Mouse (Mus musculus) bone marrow macrophage, adult 2 months (primary cell): ENCODE data around the gene Rptor. TPM values are rescaled to one million over a fixed set of nuclear protein-coding genes. Genes with fewer than 3 reads are reported as not detected.

Source experiments
- H3K27ac ChIP-seq: 2 replicates; pipeline ENCODE4 v1.5.1; 2012; ENCODE audit warnings: low read depth, low read length; ENCODE audit not compliant: insufficient read depth
- H3K4me1 ChIP-seq: 2 replicates; pipeline ENCODE4 v1.6.1; 2012; ENCODE audit warnings: low read length; ENCODE audit not compliant: control insufficient read depth, insufficient read depth
- H3K4me3 ChIP-seq: 2 replicates; pipeline ENCODE4 v1.5.1; 2012; ENCODE audit warnings: mild to moderate bottlenecking, low read length, moderate library complexity; ENCODE audit not compliant: insufficient read depth
- CTCF ChIP-seq: IDR thresholded peaks from 2 replicates; pipeline ENCODE4 v1.5.1; 2012; ENCODE audit warnings: low read depth, mild to moderate bottlenecking, low read length, moderate library complexity
- POLR2A ChIP-seq: IDR thresholded peaks from 2 replicates; pipeline ENCODE4 v1.6.1; 2012; ENCODE audit warnings: mild to moderate bottlenecking, low read depth, low read length, borderline replicate concordance
- polyA plus RNA-seq: library from polyadenylated mRNA; stranded (reverse); fragments of >200 nt; gene quantifications from 2 replicates; pipeline ENCODE4 v1.2.4, GENCODE M21; 2012; ENCODE audit not compliant: missing spikeins, insufficient read depth, insufficient read length

Rptor gene
- 19.4 and 23.8 TPM in 2 replicates for polyA plus RNA-seq

DNA sequence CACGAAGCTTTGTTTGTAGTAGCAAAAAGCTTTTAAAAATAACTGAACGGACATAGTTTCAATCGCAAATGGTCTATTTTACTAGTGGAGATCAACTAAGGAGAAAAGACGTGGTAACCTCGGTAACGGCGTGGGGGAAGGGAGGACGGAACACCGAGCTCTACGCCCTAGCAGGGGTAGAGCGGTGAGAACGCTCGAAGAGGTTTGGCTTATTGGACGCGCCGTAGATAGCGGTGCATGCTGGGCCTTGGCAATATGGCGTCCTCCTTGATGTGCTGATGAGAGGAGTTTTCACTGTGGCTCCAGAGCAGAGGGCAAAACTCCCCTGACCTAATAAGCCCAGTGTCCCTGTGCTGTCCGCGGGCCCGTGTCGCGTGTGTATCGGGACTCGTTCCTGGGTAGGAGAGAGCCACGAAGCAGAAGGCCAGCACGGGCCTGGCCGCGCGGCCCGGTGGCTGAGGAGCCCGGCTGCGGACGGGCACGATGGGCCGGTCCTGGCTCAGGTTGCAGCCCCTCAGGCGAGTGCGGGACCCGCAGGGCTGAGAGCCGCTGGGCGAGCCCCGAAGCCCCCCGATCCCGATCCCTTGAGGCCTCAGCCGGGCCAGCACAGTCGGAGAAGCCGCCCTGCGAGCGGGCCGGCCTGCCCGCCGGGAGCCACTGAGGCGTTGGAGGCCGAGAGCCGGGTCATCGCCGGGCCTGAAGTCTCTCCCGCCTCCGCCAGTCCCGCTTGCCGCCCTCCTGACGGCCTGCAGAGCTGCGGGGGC, at the start of gene Rptor:
Gene Rptor (plus strand): TSS at position 143 of the 764 bp plus-strand sequence.
- peak within 1 kb of the TSS; percentile 62 for H3K27ac ChIP-seq
- no peak for TF ChIP-seq POLR2A
- TF ChIP-seq CTCF, result no peak
- peaks cover 8% of the 10 kb centered on the region for H3K4me1 ChIP-seq
- peak within 1 kb of the TSS; percentile 97 for H3K4me3 ChIP-seq

DNA sequence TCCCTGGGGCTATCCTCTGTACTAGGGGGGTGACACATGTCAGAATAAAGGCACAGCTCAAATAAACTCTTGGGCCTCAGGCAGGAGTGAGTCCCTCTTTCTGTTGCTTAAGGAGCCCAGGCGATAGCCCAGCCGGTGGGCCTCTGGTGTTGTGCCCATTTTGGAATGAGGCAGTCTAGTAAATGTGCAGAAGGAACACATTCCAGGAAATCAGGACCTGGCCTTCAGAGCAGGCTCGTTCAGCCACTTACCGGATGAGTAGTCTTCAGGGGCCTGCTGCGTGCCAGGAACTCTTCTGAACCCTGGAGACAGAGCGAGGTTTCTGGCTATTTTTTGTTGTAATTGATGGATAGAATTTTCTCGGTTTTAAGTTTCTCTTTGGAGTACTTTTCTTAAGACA, 48.0 kb upstream of the Rptor start:
- TF ChIP-seq CTCF, result no peak
- TF ChIP-seq POLR2A, result no peak
- no peaks in the 10 kb centered on the region for H3K4me1 ChIP-seq
- no peak overlapping the region for H3K27ac ChIP-seq
- no peak overlapping the region for H3K4me3 ChIP-seq

DNA sequence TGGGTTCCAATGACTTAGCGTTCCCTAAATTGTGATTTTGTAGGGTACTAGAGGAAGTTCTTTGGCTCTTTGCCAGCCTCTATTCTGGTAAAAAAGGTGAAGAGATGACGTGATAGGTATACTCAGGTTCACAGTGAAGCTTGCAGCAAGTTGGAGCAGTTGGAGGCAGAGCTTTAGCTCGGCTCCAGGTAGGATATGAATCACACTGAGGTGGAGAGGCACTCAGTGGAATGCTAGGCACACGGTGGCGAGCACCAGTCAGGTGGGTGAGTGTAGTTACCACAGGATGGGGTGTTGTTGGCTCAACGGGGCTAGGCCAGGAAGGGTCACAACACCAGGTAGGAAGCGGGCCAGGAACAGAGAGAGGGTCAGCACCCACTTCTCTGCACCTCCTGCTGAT, 47.5 kb upstream of the Rptor start:
- Histone ChIP-seq H3K27ac (no peak overlapping the region), H3K4me3 (no peak overlapping the region), H3K4me1 (no peaks in the 10 kb centered on the region)
- no peak for TF ChIP-seq POLR2A
- no peak for TF ChIP-seq CTCF

DNA sequence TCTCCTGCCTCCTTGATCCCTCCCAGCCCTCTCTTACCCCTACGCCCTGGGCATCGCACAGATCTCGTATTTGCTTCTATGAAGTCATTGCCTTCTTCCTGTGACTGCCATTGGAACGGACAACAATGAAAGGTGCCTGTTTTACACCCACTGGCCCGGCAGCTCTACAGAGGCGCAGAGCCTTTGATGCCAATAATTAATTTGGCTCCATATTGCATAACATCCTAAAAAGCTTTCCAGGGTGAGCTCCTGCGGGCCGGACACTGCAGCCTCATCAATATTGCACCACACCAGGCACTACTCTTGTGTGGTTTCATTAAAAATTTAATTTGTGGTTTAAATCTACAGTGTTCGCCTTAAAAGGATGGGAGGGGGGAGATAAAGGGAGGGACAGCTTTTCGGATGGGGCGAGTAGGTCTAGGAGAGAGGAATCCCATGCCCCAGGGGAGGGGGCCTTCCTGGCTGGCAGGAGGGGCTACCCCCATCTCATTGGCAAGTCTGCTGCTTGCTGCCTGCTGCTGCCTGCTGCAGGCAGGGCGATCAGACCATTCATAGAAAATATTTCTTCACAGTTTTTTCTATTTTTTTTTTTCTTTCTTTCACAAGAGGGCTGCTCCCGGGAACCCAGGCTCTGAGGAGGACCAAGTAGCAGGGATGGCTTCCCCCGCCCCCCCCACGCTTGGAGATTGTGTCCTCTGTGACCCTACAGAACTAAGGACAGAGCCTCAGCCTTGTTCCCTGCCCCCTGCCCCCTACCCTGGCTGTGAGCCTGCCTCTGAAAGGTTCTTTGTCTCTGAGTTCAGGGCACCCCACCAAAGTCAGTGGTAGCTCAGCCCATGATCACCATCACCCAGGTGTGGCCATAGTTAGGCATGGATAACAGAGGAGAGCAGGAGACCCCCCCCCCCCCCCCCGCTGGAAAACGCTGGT, 44.5 kb upstream of the Rptor start:
- Histone ChIP-seq H3K4me3 (no peak overlapping the region), H3K4me1 (no peaks in the 10 kb centered on the region), H3K27ac (no peak overlapping the region)
- TF ChIP-seq POLR2A (no peak), CTCF (no peak)

DNA sequence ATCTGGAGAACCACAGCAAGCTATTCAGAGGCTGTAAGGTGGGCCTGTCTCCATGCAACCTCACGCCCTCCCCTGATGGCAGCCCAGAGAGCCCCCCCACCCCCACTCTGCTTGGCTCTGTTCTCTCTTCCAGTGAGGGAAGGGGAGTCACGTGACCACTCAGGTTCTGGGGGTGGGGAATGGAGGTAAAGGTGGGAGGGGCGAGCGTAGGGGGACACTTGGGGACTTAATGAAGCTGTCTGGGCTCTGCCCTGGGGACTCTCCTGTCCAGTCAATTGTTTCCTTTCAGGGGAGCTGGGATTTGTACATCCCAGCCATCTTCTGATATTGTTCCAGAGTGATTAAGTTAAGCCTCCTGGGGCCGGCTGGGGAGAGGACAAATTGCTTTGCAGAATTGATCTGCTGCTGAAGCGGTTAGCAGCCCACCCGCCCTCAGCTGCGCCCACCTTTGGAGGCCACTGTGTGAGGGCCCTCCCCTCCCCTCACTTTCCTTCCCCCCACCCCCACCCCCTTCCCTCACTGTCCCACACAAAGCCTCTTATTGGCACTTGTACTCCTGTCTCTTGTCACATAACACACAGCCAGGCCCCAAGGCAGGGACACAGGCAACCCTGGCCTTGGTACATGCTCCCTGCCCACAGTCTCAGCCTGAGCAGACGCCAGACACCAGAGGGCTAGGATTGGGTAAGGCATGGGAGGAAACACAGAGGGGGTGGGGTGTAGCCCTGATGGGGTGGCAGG, 43.7 kb upstream of the Rptor start:
- TF ChIP-seq POLR2A, result no peak
- TF ChIP-seq CTCF, result no peak
- H3K27ac ChIP-seq, result no peak overlapping the region
- no peak overlapping the region for H3K4me3 ChIP-seq
- no peaks in the 10 kb centered on the region for H3K4me1 ChIP-seq

DNA sequence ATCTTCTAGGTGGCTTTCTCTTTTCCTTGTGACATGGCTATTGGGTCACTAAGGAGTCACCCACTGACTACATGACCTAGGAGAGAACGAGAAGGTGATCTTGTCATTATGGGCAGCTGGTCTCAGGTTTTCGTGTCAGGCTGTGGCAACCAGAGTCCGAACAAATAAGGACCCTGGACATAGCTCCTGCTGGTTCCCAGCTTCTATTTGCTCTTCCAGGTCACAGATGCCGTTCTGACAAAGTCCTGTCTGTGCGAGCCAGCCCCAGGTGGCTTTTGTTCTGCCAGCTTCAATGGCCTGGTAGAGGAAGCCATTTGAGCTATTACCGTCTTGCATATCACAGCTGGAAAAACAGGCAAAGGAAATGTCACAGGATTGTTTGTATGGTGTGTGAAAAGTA, 40.4 kb upstream of the Rptor start:
- Histone ChIP-seq H3K27ac (no peak overlapping the region), H3K4me3 (no peak overlapping the region), H3K4me1 (no peaks in the 10 kb centered on the region)
- no peak for TF ChIP-seq POLR2A
- no peak for TF ChIP-seq CTCF

DNA sequence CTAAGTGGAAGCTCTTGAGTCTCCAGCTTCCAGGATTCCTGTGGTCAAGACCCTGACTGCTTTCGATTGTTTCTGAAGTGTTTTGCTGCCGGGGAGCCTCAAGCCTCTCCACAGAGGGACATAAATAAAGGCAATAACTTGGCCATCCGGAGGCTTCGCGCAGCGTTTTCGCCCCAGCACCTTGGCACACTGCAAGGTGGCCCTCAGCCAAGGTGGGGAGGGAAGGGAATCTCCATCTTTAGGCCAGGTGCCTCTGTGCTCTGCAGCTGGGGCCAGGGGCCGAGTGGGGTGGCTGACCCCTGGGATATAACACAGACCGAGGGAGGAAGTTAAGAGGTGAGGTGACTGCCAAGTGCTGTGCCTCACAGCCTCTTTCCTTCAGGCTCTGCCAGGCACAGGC, 39.5 kb upstream of the Rptor start:
- H3K4me3 ChIP-seq, result no peak overlapping the region
- no peaks in the 10 kb centered on the region for H3K4me1 ChIP-seq
- H3K27ac ChIP-seq, result no peak overlapping the region
- TF ChIP-seq POLR2A (no peak), CTCF (no peak)

DNA sequence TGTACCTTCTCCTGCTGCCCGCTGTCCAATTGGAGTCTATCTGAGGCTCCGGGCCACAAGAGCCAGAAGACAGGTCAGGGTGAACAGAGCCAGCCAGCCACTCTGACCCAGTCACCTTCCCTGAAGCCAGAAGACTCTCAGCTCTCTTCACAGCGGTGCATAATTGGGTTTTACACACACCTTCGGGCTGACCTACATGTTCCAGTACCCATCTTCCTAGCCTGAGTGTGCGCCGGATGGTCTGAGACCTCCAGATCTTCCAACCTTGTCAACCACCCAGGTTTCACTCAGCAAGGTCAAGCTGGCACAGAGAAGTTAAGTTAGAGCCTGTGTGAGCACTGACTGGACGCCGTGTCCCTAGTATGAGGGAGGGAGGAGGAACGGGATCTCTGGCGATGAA, 38.3 kb upstream of the Rptor start:
- Histone ChIP-seq H3K4me3 (no peak overlapping the region), H3K27ac (no peak overlapping the region), H3K4me1 (no peaks in the 10 kb centered on the region)
- TF ChIP-seq POLR2A, result no peak
- no peak for TF ChIP-seq CTCF

DNA sequence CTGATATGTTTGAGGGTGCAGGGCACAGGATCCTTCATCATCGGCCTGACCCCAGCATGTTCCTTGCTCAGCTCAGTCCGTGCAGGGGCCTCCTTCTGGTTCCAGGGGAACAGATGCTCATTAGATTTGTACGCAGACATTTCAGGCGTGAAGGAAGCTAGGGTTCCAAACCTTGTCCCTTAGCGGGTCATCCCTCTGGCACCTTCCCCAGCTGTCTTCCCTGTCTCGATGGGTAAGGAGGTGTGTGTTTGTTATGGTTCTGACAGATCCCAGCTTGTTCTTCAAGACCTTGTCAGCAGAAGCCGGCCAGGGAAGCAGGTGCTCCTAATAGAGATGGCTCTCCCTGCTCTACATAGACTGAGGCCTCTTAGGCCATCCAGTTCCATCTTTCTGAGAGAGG, 37.7 kb upstream of the Rptor start:
- H3K4me1 ChIP-seq, result no peaks in the 10 kb centered on the region
- TF ChIP-seq CTCF, result no peak
- TF ChIP-seq POLR2A, result no peak
- H3K4me3 ChIP-seq, result no peak overlapping the region
- H3K27ac ChIP-seq, result no peak overlapping the region

DNA sequence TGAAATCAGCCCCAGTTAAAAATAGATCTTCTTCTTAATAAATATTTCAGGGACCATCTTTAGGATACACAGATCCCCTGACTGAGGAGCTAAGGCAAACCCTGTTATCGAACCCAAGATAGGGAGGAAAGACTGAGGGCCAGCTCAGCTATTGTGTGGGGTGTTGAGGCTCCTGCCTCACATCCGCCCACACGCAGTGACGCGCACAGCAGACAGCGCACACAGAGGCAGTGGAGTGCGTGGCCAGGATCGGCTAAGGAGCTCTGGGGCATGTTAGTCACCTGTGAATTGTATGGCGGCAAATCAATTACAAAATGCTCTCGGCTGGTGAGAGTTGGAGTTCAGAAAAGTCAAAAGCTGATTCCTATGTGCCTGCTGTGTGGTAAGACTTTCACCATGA, 37.0 kb upstream of the Rptor start:
- no peak overlapping the region for H3K4me3 ChIP-seq

More for the DNA sequence above, 37.0 kb upstream of the Rptor start:
- Histone ChIP-seq H3K4me1 (no peaks in the 10 kb centered on the region), H3K27ac (no peak overlapping the region)
- TF ChIP-seq POLR2A, result no peak
- no peak for TF ChIP-seq CTCF
